Mouse (Mus musculus): ENCODE results near the gene Rif1.
"Not testable (repeated sequence)": the region's sequence is repeated elsewhere in the genome, so short reads cannot be mapped to it uniquely, and the experiment has no call there.

Rif1 gene

GRCm38 (mm10) chr2:52052335-52052734 is 20.3 kb upstream of the Rif1 start:
- Histone ChIP-seq H3K27me3 (ENCODE audit: control insufficient read depth, insufficient read depth, low read length, poor library complexity, severe bottlenecking) (no peaks in the 10 kb centered on the region; the same call in 1 of the 2 replicates), H3K36me3 (ENCODE audit: control insufficient read depth, insufficient read depth, low read length, poor library complexity, severe bottlenecking) (no peaks in the 10 kb centered on the region)
- no peak for DNase-seq (ENCODE audit: low read depth, low spot score)

DNA sequence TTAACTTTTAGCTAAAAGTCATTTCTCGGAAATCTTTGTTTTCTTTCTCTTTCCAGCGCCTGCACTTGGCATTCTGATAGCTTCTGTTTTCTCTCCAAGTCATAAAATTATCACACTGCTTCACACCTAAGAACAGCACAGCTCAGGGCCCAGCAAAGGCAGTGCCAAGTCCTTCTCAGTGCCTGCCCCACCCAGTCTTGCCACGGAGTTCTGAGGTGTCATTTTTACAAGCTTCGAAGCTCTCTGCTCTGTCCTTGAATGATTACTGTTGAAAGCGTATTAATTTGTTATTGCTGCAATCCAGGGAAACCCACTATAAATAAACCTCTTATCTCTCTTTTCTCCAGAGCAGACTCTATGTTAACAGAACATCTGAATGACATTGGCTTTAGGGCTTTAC is 19.1 kb upstream of the Rif1 start:
- H3K27me3 ChIP-seq (ENCODE audit: control insufficient read depth, insufficient read depth, low read length, poor library complexity, severe bottlenecking): no peaks in the 10 kb centered on the region; the same call in 1 of the 2 replicates

GRCm38 (mm10) chr2:52055616-52056015 is 17.0 kb upstream of the Rif1 start:
- Histone ChIP-seq H3K36me3 (ENCODE audit: control insufficient read depth, insufficient read depth, low read length, poor library complexity, severe bottlenecking) (no peaks in the 10 kb centered on the region), H3K27me3 (ENCODE audit: control insufficient read depth, insufficient read depth, low read length, poor library complexity, severe bottlenecking) (no peaks in the 10 kb centered on the region; the same call in 1 of the 2 replicates)
- no peak for DNase-seq (ENCODE audit: low read depth, low spot score)

More for the DNA sequence above, 19.1 kb upstream of the Rif1 start:
- DNase-seq (ENCODE audit: low read depth, low spot score): no peak
- H3K36me3 ChIP-seq (ENCODE audit: control insufficient read depth, insufficient read depth, low read length, poor library complexity, severe bottlenecking): no peaks in the 10 kb centered on the region

GRCm38 (mm10) chr2:52057099-52057498 is 15.5 kb upstream of the Rif1 start:
- DNase-seq (ENCODE audit: low read depth, low spot score): no peak
- Histone ChIP-seq H3K27me3 (ENCODE audit: control insufficient read depth, insufficient read depth, low read length, poor library complexity, severe bottlenecking) (no peaks in the 10 kb centered on the region; the same call in 1 of the 2 replicates), H3K36me3 (ENCODE audit: control insufficient read depth, insufficient read depth, low read length, poor library complexity, severe bottlenecking) (no peaks in the 10 kb centered on the region)

- no peak for DNase-seq (ENCODE audit: low read depth, low spot score)
- Histone ChIP-seq H3K36me3 (ENCODE audit: control insufficient read depth, insufficient read depth, low read length, poor library complexity, severe bottlenecking) (no peaks in the 10 kb centered on the region), H3K27me3 (ENCODE audit: control insufficient read depth, insufficient read depth, low read length, poor library complexity, severe bottlenecking) (no peaks in the 10 kb centered on the region; the same call in 1 of the 2 replicates)
Measured at GRCm38 (mm10) chr2:52057681-52058080, 15.0 kb upstream of the Rif1 start.

DNA sequence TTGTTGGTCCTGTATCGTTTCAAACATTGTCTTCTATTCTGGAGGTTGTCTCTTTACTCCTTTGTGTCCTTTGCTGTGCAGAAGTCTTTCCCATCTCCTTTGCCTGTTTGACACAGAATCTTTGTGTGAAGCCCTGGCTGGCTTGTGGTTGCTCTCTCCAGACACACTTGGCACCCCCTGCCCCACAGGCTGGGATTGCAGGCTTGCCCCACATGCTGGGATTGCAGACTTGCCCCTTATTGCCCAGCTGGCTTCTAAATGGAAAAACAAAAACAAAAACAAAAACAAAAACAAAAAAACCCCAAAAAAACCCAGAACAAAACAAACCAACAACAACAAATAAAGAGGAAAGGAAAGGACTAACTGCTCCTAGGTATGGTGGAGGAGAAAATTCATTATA is 4.0 kb upstream of the Rif1 start:
- DNase-seq (ENCODE audit: low read depth, low spot score): no peak
- Histone ChIP-seq H3K27me3 (ENCODE audit: control insufficient read depth, insufficient read depth, low read length, poor library complexity, severe bottlenecking) (no peaks in the 10 kb centered on the region), H3K36me3 (ENCODE audit: control insufficient read depth, insufficient read depth, low read length, poor library complexity, severe bottlenecking) (no peaks in the 10 kb centered on the region)

DNA sequence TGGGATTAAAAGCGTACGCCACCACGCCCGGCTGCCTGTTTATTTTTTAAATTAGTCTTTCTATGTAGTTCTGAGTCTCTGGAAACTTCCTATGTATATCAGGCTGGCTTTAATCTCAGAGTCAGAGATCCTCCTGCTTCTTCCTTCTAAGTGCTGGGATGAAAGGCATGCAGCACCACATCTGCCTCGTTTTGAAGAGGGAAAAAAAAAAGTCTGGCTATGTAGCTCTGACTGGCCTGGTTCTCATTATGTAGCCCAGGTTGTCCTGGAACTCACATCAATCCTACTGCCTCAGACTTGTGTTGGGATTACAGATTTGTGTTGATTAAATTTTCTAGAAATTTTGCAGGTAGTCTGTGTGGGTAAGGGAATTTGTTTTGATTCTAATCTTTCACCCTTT is 1.8 kb upstream of the Rif1 start:
- Histone ChIP-seq H3K27me3 (ENCODE audit: control insufficient read depth, insufficient read depth, low read length, poor library complexity, severe bottlenecking) (no peaks in the 10 kb centered on the region), H3K36me3 (ENCODE audit: control insufficient read depth, insufficient read depth, low read length, poor library complexity, severe bottlenecking) (no peaks in the 10 kb centered on the region)
- DNase-seq (ENCODE audit: low read depth, low spot score): no peak

DNA sequence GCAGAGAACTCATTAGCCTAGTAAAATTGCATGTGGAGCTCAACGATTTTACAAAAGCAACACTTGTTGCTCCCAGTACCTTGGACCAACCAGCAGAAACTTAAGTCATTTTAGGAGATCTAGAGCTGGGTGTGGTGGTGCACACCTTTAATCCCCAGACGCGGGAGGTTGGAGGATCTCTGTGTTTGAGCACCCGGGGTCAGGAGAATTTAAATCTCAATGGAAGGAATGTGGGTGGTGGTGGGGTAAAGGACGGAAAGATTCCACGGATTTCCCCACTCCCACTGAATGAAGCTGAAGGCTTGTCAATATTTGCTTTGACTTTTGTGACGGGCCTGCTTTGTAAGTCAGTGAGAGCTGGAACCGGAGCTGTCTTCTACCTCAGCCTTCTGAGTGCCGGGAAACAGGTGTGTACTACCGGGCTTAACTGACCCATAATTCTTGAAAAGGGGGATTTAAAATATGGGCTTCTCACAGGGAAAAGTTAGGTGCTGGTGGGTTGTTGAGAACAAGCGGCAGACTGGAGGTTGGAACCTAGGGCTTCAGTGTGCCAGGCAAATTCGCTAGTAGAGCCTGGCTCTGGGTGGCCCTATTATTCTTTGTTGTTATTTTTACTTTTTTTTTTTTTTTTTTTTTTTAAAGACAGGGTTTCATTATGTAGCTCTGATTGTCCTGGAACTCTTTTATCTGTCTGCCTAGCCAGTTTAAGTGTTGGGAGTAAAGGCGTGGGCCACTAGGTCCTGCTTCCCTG is 1.2 kb upstream of the Rif1 start:
- Histone ChIP-seq H3K27me3 (ENCODE audit: control insufficient read depth, insufficient read depth, low read length, poor library complexity, severe bottlenecking) (no peaks in the 10 kb centered on the region), H3K36me3 (ENCODE audit: control insufficient read depth, insufficient read depth, low read length, poor library complexity, severe bottlenecking) (peaks cover 2% of the 10 kb centered on the region; the same call in 1 of the 2 replicates)
- DNase-seq (ENCODE audit: low read depth, low spot score): no peak

DNA sequence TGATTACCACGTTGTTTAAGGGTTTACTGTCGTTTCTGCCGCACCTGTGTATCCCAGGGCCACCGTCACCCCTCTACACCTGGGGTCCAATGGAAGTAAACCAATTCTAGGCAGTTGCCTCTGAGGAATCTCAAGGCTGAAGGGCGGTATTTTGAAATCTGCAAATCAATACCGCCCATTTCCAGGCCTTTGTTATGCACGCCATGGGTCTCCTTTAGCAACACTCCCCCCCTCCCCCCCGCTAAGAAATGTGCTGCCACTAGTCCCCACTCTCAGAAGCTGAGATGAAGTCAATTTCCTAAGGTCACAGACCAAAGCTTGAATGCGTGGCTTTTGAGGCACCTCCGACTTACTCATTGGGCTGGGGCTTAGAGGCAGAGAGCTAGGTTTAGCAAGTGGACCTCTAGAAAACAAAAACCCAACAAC is 554 bp upstream of the Rif1 start:
- no peak for DNase-seq (ENCODE audit: low read depth, low spot score)

DNA sequence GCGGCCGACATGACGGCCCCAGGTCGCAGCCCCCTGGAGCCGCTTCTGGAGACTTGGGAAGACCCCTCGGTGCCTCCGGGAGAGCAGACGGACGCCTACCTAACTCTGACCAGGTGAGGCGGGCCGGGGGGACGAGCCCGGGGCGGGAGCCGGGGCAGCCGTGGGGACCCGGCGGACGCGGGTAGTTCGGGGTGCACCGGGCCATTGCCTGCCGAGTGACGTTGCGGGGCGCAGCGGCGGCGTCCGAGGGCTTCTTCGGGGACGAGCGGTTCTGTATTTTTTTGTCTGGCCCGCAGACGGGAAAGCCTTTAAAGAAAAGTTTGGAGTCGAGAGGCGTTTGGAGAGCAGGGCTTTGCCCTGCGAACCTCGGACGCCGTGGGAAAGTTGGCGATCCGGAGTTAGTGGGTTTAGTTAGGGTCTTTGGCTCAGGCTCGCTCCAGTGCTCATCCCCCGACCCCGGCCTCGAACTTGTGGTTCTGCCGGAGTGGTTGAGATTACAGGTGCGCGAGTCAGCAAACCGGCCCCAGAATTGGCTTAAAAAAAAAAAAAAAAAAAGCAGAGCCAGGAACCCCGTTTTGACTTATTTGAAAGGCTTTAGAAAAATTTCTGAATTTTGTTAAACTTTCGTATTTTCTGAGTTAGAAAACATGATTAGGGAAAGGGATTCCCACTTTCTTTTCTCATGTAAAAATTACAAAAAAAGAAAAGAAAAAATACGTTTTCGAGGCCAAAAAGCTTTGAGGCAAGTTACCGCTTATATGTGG is 691 bp downstream of the Rif1 start:
- no peak for DNase-seq (ENCODE audit: low read depth, low spot score)
- Histone ChIP-seq H3K27me3 (ENCODE audit: control insufficient read depth, insufficient read depth, low read length, poor library complexity, severe bottlenecking) (no peaks in the 10 kb centered on the region), H3K36me3 (ENCODE audit: control insufficient read depth, insufficient read depth, low read length, poor library complexity, severe bottlenecking) (peaks cover 2% of the 10 kb centered on the region; the same call in 1 of the 2 replicates)

More for the DNA sequence above, 554 bp upstream of the Rif1 start:
- H3K27me3 ChIP-seq (ENCODE audit: control insufficient read depth, insufficient read depth, low read length, poor library complexity, severe bottlenecking): no peaks in the 10 kb centered on the region
- peaks cover 2% of the 10 kb centered on the region; the same call in 1 of the 2 replicates for H3K36me3 ChIP-seq (ENCODE audit: control insufficient read depth, insufficient read depth, low read length, poor library complexity, severe bottlenecking)

GRCm38 (mm10) chr2:52078666-52079065 is 6.0 kb downstream of the Rif1 start:
- Histone ChIP-seq H3K36me3 (ENCODE audit: control insufficient read depth, insufficient read depth, low read length, poor library complexity, severe bottlenecking) (peaks cover 3% of the 10 kb centered on the region; the same call in 1 of the 2 replicates), H3K27me3 (ENCODE audit: control insufficient read depth, insufficient read depth, low read length, poor library complexity, severe bottlenecking) (no peaks in the 10 kb centered on the region)
- no peak for DNase-seq (ENCODE audit: low read depth, low spot score)

DNA sequence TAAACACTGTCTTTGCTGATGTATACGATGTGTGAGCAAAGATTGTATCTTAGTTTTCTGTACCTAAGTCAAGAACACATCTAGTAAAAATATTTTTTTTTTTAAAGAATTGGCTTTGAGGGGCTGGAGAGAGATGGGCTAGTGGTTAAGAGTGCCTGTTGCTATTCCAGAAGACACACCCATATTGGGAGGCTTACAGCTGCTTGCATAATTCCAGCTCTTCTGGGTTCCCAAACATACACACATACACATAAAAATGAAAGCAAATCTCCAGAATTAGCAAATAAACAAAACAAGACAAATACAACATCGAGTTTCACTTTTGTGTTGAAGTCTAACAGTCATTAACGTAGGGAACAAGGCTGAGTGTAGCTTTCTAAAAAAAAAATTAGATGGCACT is 11.4 kb downstream of the Rif1 start:
- Histone ChIP-seq H3K27me3 (ENCODE audit: control insufficient read depth, insufficient read depth, low read length, poor library complexity, severe bottlenecking) (no peaks in the 10 kb centered on the region), H3K36me3 (ENCODE audit: control insufficient read depth, insufficient read depth, low read length, poor library complexity, severe bottlenecking) (peaks cover 3% of the 10 kb centered on the region; the same call in 1 of the 2 replicates)
- no peak for DNase-seq (ENCODE audit: low read depth, low spot score)

- H3K27me3 ChIP-seq (ENCODE audit: control insufficient read depth, insufficient read depth, low read length, poor library complexity, severe bottlenecking): no peaks in the 10 kb centered on the region
- H3K36me3 ChIP-seq (ENCODE audit: control insufficient read depth, insufficient read depth, low read length, poor library complexity, severe bottlenecking): peaks cover 3% of the 10 kb centered on the region; the same call in 1 of the 2 replicates
- no peak for DNase-seq (ENCODE audit: low read depth, low spot score)
Measured at GRCm38 (mm10) chr2:52084571-52084970, 11.9 kb downstream of the Rif1 start.

- DNase-seq (ENCODE audit: low read depth, low spot score): no peak
- Histone ChIP-seq H3K36me3 (ENCODE audit: control insufficient read depth, insufficient read depth, low read length, poor library complexity, severe bottlenecking) (peaks cover 14% of the 10 kb centered on the region; the same call in 1 of the 2 replicates), H3K27me3 (ENCODE audit: control insufficient read depth, insufficient read depth, low read length, poor library complexity, severe bottlenecking) (no peaks in the 10 kb centered on the region)
Measured at GRCm38 (mm10) chr2:52114086-52114485, 41.5 kb downstream of the Rif1 start.

- not testable (repeated sequence) for DNase-seq (ENCODE audit: low read depth, low spot score); H3K36me3 ChIP-seq (ENCODE audit: control insufficient read depth, insufficient read depth, low read length, poor library complexity, severe bottlenecking); H3K27me3 ChIP-seq (ENCODE audit: control insufficient read depth, insufficient read depth, low read length, poor library complexity, severe bottlenecking)
Measured at GRCm38 (mm10) chr2:52131370-52131769, 58.7 kb downstream of the Rif1 start.

All from splenic B cell, adult 2 months (primary cell).